Mouse (Mus musculus) midbrain, embryonic 11.5 days (tissue): ENCODE measurements around the gene Pla2r1. TPM values are rescaled to one million over a fixed set of nuclear protein-coding genes. Genes with fewer than 3 reads are reported as not detected.

ENCODE experiments used
- ATAC-seq: fragments of 200-750 bp; cut with Nextera tagmentation; 2 replicates; pipeline ENCODE4 v1.8.0; 2017; ENCODE audit warnings: moderate TSS enrichment, moderate library complexity; ENCODE audit not compliant: low FRiP score
- DNase-seq: peaks from one replicate; pipeline ENCODE4 v3.0.0; 2015; ENCODE audit warnings: low spot score; ENCODE audit errors: missing footprints
- H3K27ac ChIP-seq: fragments of 300-500 bp; sonication (generic); 2 replicates; pipeline ENCODE4 v1.5.1; 2014; ENCODE audit warnings: low read depth, low read length
- H3K27me3 ChIP-seq: fragments of 300-500 bp; sonication (generic); 2 replicates; pipeline ENCODE4 v1.6.1; 2014; ENCODE audit warnings: mild to moderate bottlenecking, low read length, moderate library complexity, mixed read lengths; ENCODE audit not compliant: control insufficient read depth, insufficient read depth
- H3K36me3 ChIP-seq: fragments of 300-500 bp; sonication (generic); 2 replicates; pipeline ENCODE4 v1.6.1; 2014; ENCODE audit warnings: mild to moderate bottlenecking, low read length, moderate library complexity, mixed read lengths; ENCODE audit not compliant: control insufficient read depth, insufficient read depth
- H3K4me1 ChIP-seq: fragments of 300-500 bp; sonication (generic); 2 replicates; pipeline ENCODE4 v1.6.1; 2014; ENCODE audit warnings: low read length; ENCODE audit not compliant: control insufficient read depth, insufficient read depth
- H3K4me2 ChIP-seq: fragments of 300-500 bp; sonication (generic); 2 replicates; pipeline ENCODE4 v1.6.1; 2014; ENCODE audit warnings: mild to moderate bottlenecking, moderate library complexity
- H3K4me3 ChIP-seq: fragments of 300-500 bp; sonication (generic); 2 replicates; pipeline ENCODE4 v1.5.1; 2014; ENCODE audit warnings: low read depth, low read length
- H3K9ac ChIP-seq: fragments of 300-500 bp; sonication (generic); 2 replicates; pipeline ENCODE4 v1.6.1; 2014; ENCODE audit warnings: low read length
- H3K9me3 ChIP-seq: fragments of 300-500 bp; sonication (generic); 2 replicates; pipeline ENCODE4 v1.6.1; 2016; ENCODE audit warnings: low read length; ENCODE audit not compliant: control insufficient read depth
- WGBS: fragments of 180-500 bp; shearing (Covaris S2); extraction: QIAGEN DNeasy Blood & Tissue Kit; methylation state at CpG from one replicate; pipeline ENCODE4 v1.1.7; 2014; 5-methylcytosine and 5-hydroxymethylcytosine counted together
- polyA plus RNA-seq: library from polyadenylated mRNA; unstranded; fragments of >200 nt; fragmentation: Nextera tagmentation; extraction: Ambion mirVana; gene quantifications from 2 replicates; pipeline ENCODE4 v1.2.1, GENCODE M21; 2014

Gene Pla2r1
- polyA plus RNA-seq, 1 experiment from 2014 or later = 0.66 TPM

- Histone ChIP-seq H3K36me3 (no peaks in the 10 kb centered on the region), H3K4me2 (no peak overlapping the region), H3K27ac (no peak overlapping the region), H3K9ac (no peak overlapping the region), H3K27me3 (no peaks in the 10 kb centered on the region), H3K4me1 (no peaks in the 10 kb centered on the region), H3K4me3 (no peak overlapping the region), H3K9me3 (no peaks in the 10 kb centered on the region)
- no peak for ATAC-seq
- WGBS = 86% methylated on average over 4 of the region's 4 CpGs
- DNase-seq = no peak
These were observed 7.0 kb downstream of the Pla2r1 start for GRCm38 (mm10) chr2:60546082-60546481.

DNA sequence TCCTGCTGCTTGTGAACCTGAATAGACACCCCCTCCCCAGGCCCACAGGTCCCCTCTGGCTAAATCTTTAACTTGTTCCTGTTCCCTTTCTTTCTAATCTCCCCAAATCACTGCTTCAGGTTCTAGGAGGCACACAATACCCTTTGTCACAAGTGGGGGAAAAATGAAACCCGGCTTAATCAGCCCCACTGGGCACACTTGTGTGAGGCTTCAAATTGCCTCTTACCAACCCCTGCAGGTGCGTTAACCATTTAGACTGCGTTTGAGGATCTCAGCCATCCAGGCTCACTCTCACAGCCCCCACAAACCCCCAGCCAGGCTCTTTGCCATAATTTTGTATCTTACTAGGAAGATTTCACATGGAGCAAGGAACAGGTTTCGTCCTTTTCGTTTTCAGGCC, 9.1 kb downstream of the Pla2r1 start:
- DNase-seq (no peak), ATAC-seq (no peak)
- WGBS = 48% methylated on average over 5 of the region's 5 CpGs
- H3K36me3 ChIP-seq = no peaks in the 10 kb centered on the region
- H3K27ac ChIP-seq = no peak overlapping the region
- H3K27me3 ChIP-seq = no peaks in the 10 kb centered on the region
- H3K4me3 ChIP-seq = no peak overlapping the region
- H3K9me3 ChIP-seq = no peaks in the 10 kb centered on the region
- no peaks in the 10 kb centered on the region for H3K4me1 ChIP-seq
- no peak overlapping the region for H3K9ac ChIP-seq
- no peak overlapping the region for H3K4me2 ChIP-seq

DNA sequence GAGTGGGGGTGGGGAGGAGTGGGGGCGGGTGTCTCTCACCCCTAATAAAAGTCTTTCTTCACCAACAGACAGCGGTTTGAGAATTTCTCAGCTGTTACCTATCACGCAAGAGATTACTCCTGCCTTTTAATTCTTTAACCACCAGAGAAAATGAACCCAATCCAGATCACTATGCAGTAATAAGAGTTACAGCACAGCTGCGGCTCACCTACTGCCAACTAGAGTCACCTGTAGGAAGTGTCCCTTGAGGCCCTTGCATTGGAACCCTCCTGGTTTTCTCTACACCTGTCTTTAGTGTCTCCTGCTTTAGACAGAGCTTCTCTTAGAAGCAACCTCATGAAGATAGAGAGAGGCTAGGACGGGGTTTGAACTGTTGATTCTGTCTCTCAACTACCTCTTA, 11.4 kb downstream of the Pla2r1 start:
- Histone ChIP-seq H3K4me2 (no peak overlapping the region), H3K4me3 (no peak overlapping the region), H3K27me3 (no peaks in the 10 kb centered on the region), H3K4me1 (no peaks in the 10 kb centered on the region), H3K9me3 (no peaks in the 10 kb centered on the region), H3K9ac (no peak overlapping the region), H3K27ac (no peak overlapping the region), H3K36me3 (no peaks in the 10 kb centered on the region)
- DNase-seq (no peak), ATAC-seq (no peak)
- 59% methylated on average over 5 of the region's 5 CpGs for WGBS

- no peak for ATAC-seq
- no peak overlapping the region for H3K4me2 ChIP-seq
- H3K27ac ChIP-seq = no peak overlapping the region
- H3K4me3 ChIP-seq = no peak overlapping the region
- H3K9me3 ChIP-seq = no peaks in the 10 kb centered on the region
- H3K9ac ChIP-seq = no peak overlapping the region
- H3K27me3 ChIP-seq = no peaks in the 10 kb centered on the region
- no peaks in the 10 kb centered on the region for H3K36me3 ChIP-seq
- 88% methylated on average over 8 of the region's 8 CpGs for WGBS
- no peaks in the 10 kb centered on the region for H3K4me1 ChIP-seq
- DNase-seq = no peak
These were observed 12.8 kb downstream of the Pla2r1 start for GRCm38 (mm10) chr2:60540346-60540745.

DNA sequence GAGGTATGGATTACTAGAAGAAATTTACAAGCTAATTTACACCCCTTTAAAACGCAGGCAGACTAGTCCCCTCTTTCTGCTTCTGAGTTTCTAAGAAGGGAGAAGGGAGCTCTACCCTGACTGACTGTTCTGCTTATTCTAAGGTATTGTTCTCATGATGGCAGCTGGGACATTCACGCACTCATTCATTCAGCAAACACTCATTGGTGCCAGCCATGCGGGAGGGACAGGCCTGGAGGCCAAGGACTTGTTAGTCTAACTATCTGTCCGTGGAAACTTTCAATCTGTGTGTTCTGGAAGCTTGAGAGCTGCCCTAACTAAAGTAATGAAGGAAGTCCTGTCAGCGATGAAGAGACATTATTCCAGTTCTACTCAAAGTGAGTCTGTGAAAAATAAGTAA, 14.4 kb downstream of the Pla2r1 start:
- no peak overlapping the region for H3K27ac ChIP-seq
- ATAC-seq (no peak), DNase-seq (no peak)
- WGBS = 86% methylated on average over 5 of the region's 5 CpGs
- no peak overlapping the region for H3K4me2 ChIP-seq
- H3K36me3 ChIP-seq = no peaks in the 10 kb centered on the region
- no peak overlapping the region for H3K9ac ChIP-seq
- no peaks in the 10 kb centered on the region for H3K4me1 ChIP-seq
- no peak overlapping the region for H3K4me3 ChIP-seq
- H3K9me3 ChIP-seq = no peaks in the 10 kb centered on the region
- no peaks in the 10 kb centered on the region for H3K27me3 ChIP-seq

- DNase-seq (no peak), ATAC-seq (no peak)
- Histone ChIP-seq H3K4me2 (no peak overlapping the region), H3K9me3 (no peaks in the 10 kb centered on the region), H3K4me3 (no peak overlapping the region), H3K27me3 (no peaks in the 10 kb centered on the region), H3K36me3 (no peaks in the 10 kb centered on the region), H3K4me1 (no peaks in the 10 kb centered on the region), H3K27ac (no peak overlapping the region), H3K9ac (no peak overlapping the region)
- WGBS = 87% methylated on average over 4 of the region's 4 CpGs
These were observed 14.8 kb downstream of the Pla2r1 start for GRCm38 (mm10) chr2:60538274-60538673.

DNA sequence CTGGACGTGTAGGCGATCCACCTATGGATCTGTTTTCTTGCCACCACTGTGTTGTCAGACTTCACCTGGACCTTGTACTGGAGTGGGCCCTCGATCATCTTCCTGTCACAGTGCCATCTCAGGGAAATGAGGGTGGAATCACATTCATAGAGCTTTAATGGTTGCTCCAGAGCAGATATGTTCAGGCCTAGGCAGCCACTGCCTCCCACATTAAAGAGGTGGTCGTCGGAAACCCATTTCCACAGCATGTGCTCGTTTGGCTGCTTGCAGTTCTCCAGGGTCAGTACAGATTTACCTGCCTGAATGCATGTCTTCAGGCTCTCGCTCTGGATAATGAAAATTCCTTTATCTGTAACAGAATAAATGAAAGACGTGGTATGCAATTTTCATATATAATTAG, 18.4 kb downstream of the Pla2r1 start:
- Histone ChIP-seq H3K27ac (no peak overlapping the region), H3K4me1 (no peaks in the 10 kb centered on the region), H3K9ac (no peak overlapping the region), H3K4me2 (no peak overlapping the region), H3K4me3 (no peak overlapping the region), H3K9me3 (no peaks in the 10 kb centered on the region), H3K36me3 (no peaks in the 10 kb centered on the region), H3K27me3 (no peaks in the 10 kb centered on the region)
- no peak for ATAC-seq
- DNase-seq = no peak
- WGBS = 92% methylated on average over 8 of the region's 8 CpGs

DNA sequence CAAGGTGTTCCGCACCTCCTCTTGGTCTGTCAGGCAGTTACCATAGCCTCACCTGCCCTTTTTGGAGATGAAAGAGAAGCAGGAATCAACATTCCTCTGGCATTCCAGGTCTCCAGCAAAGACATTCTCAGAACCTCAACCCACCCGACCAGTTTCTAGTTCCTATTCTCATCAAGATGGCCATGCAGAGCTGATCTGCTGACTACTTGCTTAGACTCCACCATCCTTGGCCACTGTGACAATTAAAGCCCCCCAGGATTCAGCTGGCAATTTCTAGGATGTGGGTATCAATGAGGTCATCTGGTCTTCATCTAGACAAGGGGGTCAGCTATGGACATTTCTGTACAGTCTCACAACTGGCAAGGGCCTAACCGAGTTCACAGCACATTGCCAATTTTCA, 20.1 kb downstream of the Pla2r1 start:
- Histone ChIP-seq H3K9ac (no peak overlapping the region), H3K9me3 (no peaks in the 10 kb centered on the region), H3K4me1 (no peaks in the 10 kb centered on the region), H3K27ac (no peak overlapping the region), H3K4me2 (no peak overlapping the region), H3K4me3 (no peak overlapping the region), H3K27me3 (no peaks in the 10 kb centered on the region), H3K36me3 (no peaks in the 10 kb centered on the region)
- 87% methylated on average over 3 of the region's 3 CpGs for WGBS
- peak; percentile 53 for DNase-seq
- no peak for ATAC-seq

GRCm38 (mm10) chr2:60532495-60532894, 20.6 kb downstream of the Pla2r1 start:
- Histone ChIP-seq H3K27ac (no peak overlapping the region), H3K9me3 (no peaks in the 10 kb centered on the region)
- no peak for ATAC-seq

DNA sequence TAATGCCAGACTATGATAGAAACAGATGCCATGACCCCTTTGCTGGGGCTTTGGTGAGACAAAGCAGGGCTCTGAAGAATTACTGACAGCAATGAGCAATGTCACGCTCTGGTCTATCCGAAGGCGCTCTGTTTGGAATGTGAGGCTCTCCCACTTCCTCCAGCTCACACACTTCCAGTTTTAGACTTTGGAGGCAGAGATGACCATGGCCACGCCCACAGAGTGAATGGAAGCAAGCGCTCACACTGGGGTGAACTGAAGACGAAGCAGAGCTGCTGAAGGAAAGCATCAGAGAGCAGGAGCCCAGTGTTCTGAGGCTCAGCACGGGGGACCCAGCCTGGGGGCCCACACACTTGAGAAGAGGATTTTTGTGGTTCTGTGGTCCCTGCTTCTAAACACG, 37.3 kb downstream of the Pla2r1 start:
- no peaks in the 10 kb centered on the region for H3K36me3 ChIP-seq
- no peak overlapping the region for H3K9ac ChIP-seq
- WGBS = 67% methylated on average over 8 of the region's 8 CpGs

More at GRCm38 (mm10) chr2:60532495-60532894, 20.6 kb downstream of the Pla2r1 start:
- H3K27me3 ChIP-seq = no peaks in the 10 kb centered on the region
- no peak overlapping the region for H3K4me2 ChIP-seq
- no peaks in the 10 kb centered on the region for H3K4me1 ChIP-seq
- H3K4me3 ChIP-seq = no peak overlapping the region
- DNase-seq = peak; percentile 17
- H3K36me3 ChIP-seq = no peaks in the 10 kb centered on the region
- WGBS = 61% methylated on average over 5 of the region's 5 CpGs
- no peak overlapping the region for H3K9ac ChIP-seq

More for the DNA sequence above, 37.3 kb downstream of the Pla2r1 start:
- Histone ChIP-seq H3K27ac (no peak overlapping the region), H3K27me3 (no peaks in the 10 kb centered on the region), H3K4me3 (no peak overlapping the region), H3K9me3 (no peaks in the 10 kb centered on the region), H3K4me1 (no peaks in the 10 kb centered on the region), H3K4me2 (no peak overlapping the region)
- no peak for ATAC-seq
- no peak for DNase-seq
